9 mouse cellular contexts compared by ENCODE assay signal in the genomic region with DNA sequence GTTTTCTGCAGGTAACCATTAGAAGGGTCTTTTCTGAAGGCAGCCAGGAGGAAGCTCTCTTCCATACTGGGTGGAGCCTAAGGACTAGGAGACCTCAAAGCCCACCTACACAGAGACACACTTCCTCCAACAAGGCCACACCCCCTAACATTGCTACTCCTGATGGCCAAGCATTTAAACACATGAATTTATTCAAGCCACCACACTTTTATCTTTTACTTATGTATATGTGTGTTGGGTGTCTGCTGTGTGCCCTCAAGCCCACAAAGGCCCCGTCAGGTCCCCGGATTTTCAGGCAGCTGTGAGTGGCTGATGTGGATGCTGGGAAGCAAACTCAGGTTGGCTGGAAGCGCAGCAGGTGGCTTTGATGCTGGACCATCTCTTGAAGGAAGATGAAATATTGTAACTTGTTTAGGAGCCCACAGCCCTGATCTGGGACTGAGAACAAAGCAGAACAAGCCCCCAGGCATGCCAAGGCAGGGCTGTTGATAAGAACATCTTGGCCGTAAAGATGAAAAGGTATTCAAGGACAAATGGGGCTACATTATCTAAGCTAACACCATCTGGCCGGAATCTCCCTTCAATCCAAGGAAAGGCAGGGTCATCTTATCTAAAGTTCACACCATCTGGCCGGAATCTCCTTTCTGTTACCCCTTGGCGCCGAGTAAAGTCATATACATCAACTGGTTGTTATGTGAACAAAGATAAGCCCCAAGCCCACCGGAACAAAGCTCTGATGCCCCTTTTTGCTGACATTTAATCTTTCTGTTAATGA. TPM values are rescaled to one million over a fixed set of nuclear protein-coding genes. Genes with fewer than 3 reads are reported as not detected.
"Had no signal": no experiment of that assay in that cellular context is flagged by ENCODE, and none has a peak within 500 bp of the region (broad histone marks: within the 10 kb centered on the region; RNA-seq: fewer than 3 reads in every experiment).

No protein-coding gene starts in this region.

RNA-seq across cellular contexts. Expression of gene Cilp, which starts 57.8 kb away (rescaled TPM):
- total RNA-seq: hematopoietic stem cell, adult 5-6 weeks; layer of hippocampus, adult 18-20 months; layer of hippocampus, postnatal 25 days; layer of hippocampus, postnatal 36 days; left cerebral cortex, adult 18-20 months had no signal
- polyA plus RNA-seq: heart, embryonic 12.5 days; heart, embryonic 13.5 days; heart, embryonic 14.5 days; inflammation-experienced regulatory T-cells, adult 6 months had no signal
